Mouse (Mus musculus) right cerebral cortex, postnatal 4 days (tissue): ENCODE measurements around the gene Plekhh3.
A peak's percentile ranks its signal among the peaks of the same experiment; 100 is the strongest.
"Not testable (repeated sequence)": the region's sequence is repeated elsewhere in the genome, so short reads cannot be mapped to it uniquely, and the experiment has no call there.

Experiments
- DNase-seq: peaks from one replicate; pipeline ENCODE4 v3.0.0-alpha.2; 2022

The Plekhh3 gene

DNA sequence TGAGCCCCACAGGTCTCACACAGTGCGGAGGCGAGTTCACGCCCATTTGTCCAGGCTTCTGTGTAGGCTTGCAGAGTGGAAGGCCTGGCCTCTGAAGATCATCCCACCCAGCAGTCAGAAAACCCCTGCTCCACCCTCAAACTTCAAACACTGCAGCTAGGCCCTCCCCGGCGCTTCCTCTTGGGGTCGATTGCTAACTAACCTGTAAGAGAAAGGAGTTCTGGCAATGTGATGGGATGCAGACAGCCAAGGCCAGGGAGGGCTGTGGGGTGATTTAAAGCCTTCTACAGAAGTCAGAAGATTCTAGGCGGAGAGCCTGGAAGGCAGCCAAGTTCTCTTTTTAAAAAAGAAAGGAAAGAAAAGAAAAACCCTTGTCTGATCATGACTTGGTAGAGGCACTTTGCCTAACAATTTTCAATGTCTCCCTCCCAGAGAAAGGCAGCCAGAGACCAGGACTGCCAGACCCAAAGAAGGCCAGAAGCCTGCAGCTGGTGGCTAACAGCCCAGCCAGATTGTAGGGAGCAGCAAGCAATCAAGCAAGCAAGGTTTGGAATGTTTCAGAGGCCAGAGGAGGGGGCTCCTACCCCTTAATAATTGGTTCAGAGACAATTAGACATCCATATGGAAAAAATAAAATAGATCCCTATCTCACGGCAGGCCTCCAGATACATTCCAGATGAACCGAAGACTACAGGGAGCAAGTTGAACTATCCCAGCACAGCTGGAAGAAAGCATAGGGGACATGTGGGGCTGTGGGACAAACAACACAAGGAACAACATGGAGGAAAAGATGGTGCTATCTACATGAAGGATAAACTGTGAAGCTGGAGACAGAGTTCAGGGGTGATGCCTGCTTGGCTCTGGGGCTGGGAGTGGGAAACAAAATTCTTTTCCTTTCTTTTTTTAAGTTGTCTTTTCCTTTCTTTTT, 21.7 kb downstream of the Plekhh3 start:
- DNase-seq = no peak

DNA sequence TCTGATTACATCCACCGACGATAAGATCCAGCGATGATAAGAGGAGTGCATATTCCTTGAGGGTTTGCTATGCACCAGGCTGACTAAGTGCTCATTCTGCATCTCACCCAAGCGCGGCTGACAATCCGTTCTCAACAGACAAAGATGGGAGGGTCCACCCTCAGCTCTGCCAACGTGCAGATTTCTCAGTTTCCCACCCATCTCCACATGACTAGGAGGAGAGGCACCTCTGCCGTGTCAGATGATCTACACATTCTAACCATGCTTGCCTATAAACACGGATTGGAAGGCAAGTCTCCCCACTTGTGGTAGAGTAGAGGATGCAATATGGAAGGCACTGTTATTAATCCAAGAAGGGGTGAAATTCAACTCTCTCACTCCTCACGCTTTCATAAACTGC, 22.4 kb downstream of the Plekhh3 start:
- DNase-seq = no peak

DNA sequence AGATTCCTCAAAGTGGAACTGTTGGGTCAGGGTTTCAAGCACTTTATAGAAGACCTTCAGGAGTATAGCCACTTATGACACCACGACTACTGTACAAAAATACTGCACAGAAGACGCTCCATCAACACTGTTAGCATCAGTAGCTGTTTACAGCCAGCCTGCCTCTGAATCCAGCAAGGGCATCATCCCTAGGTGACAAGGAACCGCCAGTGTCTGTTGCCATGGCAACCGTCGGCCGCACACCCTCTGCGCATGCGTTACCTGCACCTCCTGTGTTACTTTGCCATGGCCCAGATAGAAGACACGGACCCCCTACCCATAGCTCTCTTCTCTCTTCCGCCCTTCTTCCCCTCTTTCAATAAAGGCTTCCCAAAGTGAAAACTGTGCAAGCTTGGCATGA, 24.8 kb downstream of the Plekhh3 start:
- DNase-seq = no peak

DNA sequence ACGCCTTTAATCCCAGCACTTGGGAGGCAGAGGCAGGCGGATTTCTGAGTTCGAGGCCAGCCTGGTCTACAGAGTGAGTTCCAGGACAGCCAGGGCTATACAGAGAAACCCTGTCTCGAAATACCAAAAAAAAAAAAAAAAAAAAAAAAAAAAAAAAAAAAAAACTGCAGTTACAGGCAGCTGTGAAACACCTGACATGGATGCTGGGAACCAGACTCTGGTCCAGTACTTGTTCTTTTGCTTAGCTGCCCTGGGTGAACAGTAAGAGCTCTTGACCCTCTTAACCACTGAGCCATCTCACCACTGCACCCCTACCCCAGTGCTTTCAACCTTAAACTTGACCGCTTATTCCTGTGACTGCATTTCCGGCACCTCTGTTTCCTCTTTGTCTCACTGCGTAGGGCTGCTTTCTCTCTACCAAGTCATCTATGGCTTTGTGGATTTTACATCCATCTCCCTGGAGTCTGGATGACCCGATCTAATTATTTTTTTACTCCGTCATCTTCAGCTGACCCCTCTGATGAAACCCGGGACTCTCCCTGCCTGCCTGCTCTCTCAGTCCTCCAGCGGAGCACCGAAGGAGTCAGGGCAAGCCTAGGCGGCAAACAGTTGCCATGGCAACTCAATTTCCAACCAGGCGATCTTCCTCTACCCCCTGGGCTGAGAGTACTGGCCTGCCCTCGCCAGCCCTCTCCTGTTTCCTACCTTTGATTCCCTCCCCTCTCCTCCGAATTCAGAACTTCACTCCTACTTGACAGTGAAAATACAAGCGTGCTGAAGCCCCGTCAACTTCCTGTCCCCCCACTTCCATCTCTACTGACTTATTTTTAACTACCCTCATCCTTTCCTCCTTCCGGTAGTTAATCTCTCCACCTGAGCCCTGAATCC, 27.6 kb downstream of the Plekhh3 start:
- no peak for DNase-seq

DNA sequence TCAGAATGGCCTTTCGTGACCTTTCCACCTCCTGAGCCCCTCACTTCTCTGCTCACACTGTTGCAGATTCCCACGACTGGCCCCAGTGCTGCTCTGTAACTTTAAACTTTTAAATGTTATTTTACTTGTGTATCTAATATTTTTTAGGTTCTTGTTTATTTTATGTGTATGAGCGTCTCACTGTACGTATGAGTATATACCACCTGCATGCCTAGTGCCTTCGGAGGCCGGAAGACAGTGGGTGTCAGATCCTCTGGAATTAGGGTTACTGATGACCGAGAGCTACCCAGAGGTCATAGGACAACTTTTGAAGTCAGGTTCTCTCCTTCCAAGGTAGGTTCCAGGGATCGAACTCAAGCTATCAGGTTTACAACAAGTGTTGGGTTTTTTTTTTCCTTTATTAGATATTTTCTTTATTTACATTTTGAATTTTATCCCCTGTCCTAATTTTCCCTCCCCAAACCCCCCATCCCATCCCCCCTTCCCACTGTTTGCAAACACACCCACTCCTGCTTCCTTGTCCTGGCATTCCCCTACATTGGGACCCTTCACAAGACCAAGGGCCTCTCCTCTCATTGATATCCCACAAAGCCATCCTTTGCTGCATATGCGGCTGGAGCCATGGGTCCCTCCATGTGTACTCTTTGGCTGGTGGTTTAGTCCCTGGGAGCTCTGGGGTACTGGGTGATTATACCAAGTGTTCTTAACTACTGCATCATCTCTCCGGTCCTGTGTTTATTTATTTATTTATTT, 28.8 kb downstream of the Plekhh3 start:
- no peak for DNase-seq

DNA sequence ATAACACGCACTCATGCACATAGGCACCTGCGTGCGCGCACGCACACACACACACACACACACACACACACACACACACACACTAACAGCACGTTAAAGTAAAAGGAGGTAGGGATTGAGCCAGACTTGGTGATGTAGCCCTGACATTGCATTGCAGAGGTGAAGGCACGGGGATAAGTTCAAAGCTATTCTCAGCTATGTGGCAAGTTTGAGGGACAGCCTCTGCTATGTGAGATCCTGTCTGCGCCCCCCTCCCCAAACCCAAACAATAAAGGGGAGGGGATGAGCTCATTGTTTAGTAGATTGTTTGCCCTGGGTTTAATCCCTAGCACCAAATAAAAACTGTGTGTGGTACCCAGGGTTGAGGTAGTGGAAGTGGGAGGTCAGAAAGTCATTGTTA, 30.1 kb downstream of the Plekhh3 start:
- DNase-seq = no peak

DNA sequence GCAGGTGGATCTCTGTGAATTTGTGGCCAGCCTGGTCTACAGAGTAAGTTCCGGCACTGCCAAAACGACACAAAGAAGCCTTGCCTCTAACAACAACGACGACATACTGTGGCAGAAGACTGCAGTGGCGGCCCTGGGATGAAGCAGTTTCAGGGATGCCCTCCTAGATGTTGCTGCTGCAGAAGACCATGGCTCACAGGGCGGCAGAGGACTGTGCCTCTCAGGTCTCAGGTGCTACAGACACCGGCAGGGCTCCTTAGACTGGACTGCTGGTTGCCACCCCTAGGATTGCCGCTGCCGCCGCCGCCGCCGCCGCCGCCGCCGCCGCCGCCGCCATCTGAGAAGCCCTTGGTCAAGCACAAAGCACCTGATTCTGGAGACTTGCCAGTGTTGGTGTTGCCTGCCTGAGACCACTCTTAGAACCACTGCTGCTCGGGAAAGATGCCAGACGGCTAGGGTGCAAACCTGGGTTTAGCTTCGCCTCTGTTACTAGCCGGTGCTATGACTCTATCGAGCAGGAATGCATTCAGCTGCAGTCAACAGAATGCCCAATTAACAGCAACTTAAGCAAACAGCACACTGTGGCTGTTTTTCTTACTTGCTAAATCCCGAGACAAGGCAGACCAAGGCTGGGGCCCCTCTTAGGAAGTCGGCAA, 30.9 kb downstream of the Plekhh3 start:
- peak; percentile 27 for DNase-seq

DNA sequence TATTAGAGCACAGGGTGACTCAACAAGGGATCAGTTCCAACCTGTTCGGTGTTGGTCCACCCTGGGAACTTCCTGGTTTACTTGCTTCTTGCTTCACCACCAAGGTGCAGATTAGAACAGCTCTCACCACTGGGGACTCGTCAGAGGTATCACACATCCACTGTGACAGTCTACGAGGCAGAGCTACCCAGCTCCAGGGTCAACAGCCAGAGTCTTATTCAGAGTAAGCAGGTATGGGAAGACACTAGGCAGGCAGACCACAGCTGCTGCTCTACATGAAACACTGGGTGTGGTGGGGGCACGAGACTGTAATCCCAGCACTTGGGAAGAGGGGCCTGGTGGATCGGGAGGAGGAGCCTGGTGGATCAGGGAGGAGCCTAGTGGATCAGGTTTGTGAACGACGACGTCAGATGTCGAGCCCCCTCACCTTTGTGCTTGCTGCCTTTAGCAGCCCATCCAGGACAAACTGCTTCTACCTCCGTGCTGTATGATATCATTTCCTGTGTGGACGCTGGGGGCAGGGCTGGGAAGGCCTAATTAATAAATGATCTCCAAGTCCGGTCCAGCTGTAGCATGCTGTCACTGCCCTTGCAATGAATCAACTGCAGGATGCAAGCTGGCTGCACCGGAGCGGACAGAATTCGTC, 32.5 kb downstream of the Plekhh3 start:
- DNase-seq = no peak

DNA sequence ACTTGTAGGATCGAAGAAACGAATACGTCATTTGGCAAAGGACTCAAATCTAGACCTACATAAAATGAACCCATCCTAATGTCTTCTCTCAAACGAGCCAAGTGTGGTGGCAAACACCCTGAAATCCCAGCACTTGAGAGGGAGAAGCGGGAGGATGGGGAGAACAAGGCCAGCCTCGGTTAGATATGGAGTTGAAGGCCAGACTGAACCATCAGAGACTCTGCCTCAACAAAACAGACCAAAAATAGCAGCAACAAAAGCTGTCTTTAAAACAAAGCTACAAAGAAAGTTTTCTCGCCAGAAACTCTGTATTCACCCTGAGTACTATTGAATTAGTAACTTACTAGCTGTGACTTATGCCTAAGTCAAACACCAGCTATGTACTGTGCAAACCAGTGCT, 34.2 kb downstream of the Plekhh3 start:
- no peak for DNase-seq

DNA sequence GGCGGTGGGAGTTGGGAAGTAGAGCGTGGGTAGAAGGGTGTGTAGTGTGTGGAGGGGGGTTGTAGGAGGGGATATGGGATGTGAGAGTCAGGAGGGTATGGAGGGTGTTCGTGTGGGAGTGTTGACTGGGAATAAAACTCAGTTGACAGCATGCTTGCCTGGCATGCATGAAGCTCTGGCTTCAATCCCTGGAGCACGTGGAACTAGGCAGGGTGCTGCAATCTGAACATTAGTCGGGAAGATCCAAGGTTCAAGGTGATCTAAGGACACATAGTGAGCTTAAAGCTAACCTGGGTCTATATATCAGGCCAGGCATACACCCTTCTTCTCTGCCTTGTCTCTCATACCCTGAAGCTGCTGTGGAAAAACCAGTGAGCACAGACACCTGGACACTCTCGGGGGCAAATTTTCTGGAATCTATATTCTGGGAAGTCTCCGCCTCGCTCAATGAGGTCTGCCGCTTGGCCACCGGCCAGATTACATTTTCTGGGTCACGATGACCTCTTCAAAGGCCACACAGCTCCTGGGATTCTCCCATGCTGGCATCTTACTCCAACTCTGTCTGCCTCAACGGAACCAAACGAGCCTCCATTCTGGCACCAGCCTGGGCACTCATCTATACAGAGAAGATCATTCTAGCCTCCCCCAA, 36.8 kb downstream of the Plekhh3 start:
- no peak for DNase-seq

DNA sequence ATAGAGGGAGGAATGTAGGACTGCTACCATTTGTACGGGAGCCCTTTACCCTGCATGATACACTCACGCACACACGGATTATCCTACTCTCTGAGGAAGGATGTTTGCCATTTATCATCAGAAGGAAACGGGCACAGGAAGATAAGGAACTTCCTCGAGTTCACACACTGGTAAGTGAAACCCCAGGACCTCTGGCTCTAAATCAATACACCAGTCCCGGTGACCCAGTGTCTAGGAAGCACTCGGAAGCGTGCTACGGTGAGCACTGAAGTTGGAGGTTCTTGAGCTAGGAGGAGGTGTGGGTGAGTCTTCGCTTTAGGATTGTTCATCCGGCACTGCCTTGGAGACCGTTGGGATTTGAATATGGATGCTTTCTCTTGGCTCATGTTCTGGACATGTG, 38.1 kb downstream of the Plekhh3 start:
- no peak for DNase-seq

DNA sequence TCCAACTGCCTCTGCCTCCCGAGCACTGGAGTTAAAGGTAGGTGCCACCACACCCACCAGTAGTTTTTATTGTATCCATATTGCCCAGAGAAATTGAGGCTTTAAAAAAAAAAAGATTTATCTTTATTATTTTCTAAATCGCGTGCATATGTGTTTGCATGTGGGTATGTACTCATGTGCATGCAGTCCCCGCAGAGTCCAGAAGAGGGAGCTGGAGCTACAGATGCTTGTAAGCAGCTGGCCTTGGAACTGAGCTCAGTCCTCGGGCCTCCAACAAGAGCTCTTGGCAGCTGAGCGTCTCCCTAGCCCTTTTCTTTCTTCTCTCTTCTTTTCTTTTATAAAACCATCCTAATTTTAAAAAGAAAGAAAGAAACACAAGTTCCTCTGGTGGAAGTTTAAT, 39.5 kb downstream of the Plekhh3 start:
- DNase-seq = peak; percentile 47

DNA sequence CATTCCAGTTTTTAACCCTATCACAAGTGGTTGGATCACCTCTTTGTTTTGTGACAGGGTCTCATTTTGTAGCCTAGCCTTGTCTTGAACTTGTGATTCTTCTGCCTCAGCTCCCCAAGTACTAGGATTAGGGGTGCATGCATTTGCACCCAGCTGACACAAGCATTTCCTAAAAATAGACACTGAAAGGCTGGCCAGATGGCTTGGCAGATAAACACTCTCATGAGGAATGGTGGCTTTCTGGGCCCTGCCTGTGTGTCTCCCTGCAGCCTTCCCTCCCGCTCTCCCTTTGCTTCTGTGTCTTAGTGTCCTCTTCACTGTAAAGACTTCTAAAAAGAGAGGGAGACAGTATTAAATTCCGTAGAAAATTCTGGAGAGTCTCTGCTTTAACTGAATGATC, 40.0 kb downstream of the Plekhh3 start:
- no peak for DNase-seq

DNA sequence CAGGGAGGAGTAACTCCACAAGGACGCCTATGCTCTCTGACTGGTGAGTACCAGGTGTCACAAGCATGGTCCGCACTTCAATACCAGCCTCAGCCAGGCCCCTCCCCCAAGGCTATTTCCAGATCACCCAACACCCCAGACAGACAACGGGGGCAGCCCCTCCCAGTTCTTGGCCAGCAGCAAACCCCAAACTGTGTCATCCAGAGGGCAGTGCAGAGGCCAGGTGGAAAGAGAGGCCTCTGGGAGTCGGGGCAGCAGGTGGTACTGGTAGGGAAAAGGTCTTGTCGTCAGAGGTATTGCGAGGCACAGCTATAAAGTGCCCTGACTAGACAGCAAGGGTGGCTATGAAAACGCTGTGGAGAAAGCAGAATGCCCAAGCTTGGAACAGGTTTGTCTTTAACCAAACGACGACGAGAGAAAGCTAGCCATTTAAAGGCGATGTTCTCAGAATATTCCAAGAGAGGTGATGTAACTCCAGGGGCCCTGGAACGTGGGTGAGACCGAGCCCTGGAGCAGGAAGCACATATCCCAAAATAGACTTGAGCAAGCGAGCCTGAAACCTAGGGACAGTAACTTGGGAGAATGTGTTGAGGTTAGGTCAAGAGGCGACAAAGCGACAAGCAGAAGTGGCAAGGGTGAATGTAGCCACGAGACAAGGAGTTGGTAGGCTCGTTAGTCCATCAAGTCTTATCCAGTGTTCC, 40.9 kb downstream of the Plekhh3 start:
- no peak for DNase-seq

DNA sequence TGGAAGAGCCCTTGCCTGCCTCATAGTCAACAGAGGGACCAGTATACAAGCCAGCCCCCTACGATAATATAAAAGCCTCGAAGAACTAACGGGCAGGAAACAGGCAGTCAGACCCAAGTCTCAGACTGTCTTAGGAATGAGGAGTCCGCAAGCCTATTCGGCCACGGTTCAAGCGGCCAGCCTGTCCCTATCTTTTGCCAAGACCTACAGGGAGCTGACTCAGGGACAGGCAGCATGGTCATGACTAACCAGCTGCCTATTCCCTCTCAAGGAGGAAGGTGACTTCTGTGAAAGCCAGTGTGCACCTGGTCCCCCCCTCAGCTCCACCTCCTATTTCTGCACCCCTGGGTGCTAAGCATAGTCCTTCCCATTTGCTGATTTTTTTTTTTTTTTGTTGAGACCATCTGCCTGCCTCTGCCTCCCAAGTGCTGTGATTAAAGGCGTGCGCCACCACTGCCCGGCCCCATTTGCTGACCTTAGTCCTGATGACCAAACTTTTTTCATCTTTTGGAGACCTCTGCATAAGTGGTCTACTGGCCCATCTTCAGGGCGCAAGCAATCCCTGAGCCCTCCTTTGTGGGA, 42.1 kb downstream of the Plekhh3 start:
- no peak for DNase-seq

DNA sequence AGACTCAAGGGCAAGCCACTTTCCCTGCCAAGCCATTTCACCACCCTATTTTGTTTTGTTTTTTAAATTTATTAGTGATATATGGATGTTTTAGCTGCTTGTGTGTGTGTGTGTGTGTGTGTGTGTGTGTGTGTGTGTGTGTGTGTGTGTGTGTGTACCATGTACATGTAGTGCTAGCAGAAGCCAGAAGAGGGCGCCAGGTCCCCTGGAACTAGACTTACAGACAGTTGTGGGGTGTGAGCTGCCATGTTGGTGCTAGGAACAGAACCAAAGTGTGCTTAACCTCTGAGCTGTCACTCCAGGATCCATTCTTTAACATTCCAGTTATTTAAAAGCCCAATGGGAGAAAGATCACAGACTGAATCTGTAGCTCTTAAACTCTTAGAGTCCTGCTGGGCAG, 44.1 kb downstream of the Plekhh3 start:
- no peak for DNase-seq

DNA sequence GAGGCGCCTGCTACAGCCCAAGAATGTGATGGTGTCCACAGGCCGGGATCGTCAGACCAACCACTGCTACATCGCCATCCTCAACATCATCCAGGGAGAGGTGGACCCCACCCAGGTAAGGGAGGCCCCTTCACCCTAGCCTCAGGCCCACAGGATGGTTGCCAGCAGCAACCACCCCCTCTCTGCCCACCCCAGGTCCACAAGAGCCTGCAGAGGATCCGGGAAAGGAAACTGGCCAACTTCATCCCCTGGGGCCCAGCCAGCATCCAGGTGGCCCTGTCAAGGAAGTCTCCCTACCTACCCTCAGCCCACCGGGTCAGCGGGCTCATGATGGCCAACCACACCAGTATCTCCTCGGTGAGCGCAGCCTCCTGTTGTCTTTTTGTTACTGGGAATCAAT, 46.1 kb downstream of the Plekhh3 start:
- DNase-seq = not testable (repeated sequence)

DNA sequence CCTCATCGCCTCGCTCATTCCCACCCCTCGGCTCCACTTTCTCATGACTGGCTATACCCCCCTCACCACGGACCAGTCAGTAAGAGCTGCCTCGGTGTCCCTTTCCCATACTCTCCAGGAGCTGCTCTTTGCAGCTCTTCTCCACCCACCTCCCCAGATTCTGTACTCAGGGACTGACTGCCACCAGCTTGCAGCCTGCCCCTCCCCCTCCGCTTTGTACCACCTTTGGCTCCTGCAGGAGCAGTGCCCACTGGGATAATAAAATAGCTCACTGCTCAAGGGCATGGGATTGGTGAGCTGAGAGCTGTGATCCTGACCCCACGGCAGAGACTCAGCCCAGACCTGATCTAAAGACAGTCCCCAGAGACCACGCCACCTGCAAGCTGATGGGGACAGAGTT, 46.7 kb downstream of the Plekhh3 start:
- not testable (repeated sequence) for DNase-seq

DNA sequence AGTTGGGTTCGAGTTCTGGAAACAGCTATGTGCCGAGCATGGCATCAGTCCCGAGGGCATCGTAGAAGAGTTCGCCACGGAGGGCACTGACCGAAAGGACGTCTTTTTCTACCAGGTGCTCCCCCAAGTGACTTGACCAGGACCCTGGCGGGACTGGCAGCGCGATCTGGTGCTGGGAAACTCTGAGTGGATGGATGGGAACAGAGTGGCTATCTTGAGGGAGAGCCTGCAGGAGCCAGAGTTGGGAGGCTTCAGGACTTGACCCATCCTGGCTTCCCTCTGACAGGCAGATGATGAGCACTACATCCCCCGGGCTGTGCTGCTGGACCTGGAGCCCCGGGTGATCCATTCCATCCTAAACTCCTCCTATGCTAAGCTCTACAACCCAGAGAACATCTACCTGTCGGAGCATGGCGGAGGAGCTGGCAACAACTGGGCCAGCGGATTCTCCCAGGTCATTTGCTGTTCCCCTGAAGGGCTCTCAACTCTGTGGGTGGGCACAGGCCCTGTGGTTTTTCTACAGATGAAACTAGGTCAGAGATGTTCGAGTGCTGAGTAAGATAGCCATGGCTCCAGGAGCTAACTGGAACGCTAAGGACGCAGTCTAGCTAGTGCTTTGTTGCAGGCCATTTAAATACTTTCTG, 50.5 kb downstream of the Plekhh3 start:
- peak; percentile 17 for DNase-seq
